Mouse (Mus musculus) adrenal gland, postnatal 36 days (tissue): ENCODE data around the gene Meioc. TPM values are rescaled to one million over a fixed set of nuclear protein-coding genes. Genes with fewer than 3 reads are reported as not detected.

Experiments used
- DNase-seq, 2 experiments: peaks; one replicate each; pipeline ENCODE4 v3.0.0; 2021; ENCODE audit warnings: mixed read lengths in 1 of 2
- long read RNA-seq, 2 experiments: library from polyadenylated mRNA; stranded (forward); transcript quantifications; one replicate each; pipeline ENCODE4 v2.0.0; 2021; ENCODE audit warnings: borderline sequencing depth in 2 of 2
- total RNA-seq, 2 experiments: library from RNA; stranded (reverse); gene quantifications; 2 replicates each; pipeline ENCODE4 v1.2.3; 2021

The Meioc gene
- not detected for total RNA-seq
- long read RNA-seq, experiment 1: 0 reads
- long read RNA-seq, experiment 2: 0 reads

- no peak for DNase-seq
Observed at GRCm38 (mm10) chr11:102663416-102663815, at the start of gene Meioc. Gene Meioc (plus strand): TSS chr11:102663716.

GRCm38 (mm10) chr11:102619449-102619848 lies 44.1 kb upstream of the Meioc start:
- no peak for DNase-seq

- peak in 1 of 2 experiments; percentile 3 for DNase-seq
Observed at GRCm38 (mm10) chr11:102623876-102624789, 39.4 kb upstream of the Meioc start.

GRCm38 (mm10) chr11:102624888-102625407 lies 38.6 kb upstream of the Meioc start:
- DNase-seq: no peak

- no peak for DNase-seq
Observed at GRCm38 (mm10) chr11:102627171-102627931, 36.2 kb upstream of the Meioc start.

- no peak for DNase-seq
Observed at GRCm38 (mm10) chr11:102628529-102628928, 35.0 kb upstream of the Meioc start.

- DNase-seq: no peak
Observed at GRCm38 (mm10) chr11:102629375-102629774, 34.1 kb upstream of the Meioc start.

GRCm38 (mm10) chr11:102630731-102631130 lies 32.8 kb upstream of the Meioc start:
- DNase-seq: no peak

- DNase-seq: no peak
Observed at GRCm38 (mm10) chr11:102631203-102631602, 32.3 kb upstream of the Meioc start.

GRCm38 (mm10) chr11:102632725-102633124 lies 30.8 kb upstream of the Meioc start:
- no peak for DNase-seq

GRCm38 (mm10) chr11:102633379-102633778 lies 30.1 kb upstream of the Meioc start:
- peak in 1 of 2 experiments; percentile 16 for DNase-seq

GRCm38 (mm10) chr11:102636887-102637286 lies 26.6 kb upstream of the Meioc start:
- DNase-seq: no peak

GRCm38 (mm10) chr11:102643891-102644382 lies 19.6 kb upstream of the Meioc start:
- peak; percentile 63 to 68 for DNase-seq

GRCm38 (mm10) chr11:102646226-102646625 lies 17.3 kb upstream of the Meioc start:
- no peak for DNase-seq

- DNase-seq: no peak
Observed at GRCm38 (mm10) chr11:102647885-102648284, 15.6 kb upstream of the Meioc start.

GRCm38 (mm10) chr11:102651381-102651780 lies 12.1 kb upstream of the Meioc start:
- peak; percentile 71 to 77 for DNase-seq

GRCm38 (mm10) chr11:102652844-102653243 lies 10.7 kb upstream of the Meioc start:
- DNase-seq: no peak

GRCm38 (mm10) chr11:102655888-102656287 lies 7.6 kb upstream of the Meioc start:
- no peak for DNase-seq

- no peak for DNase-seq
Observed at GRCm38 (mm10) chr11:102656326-102656926, 7.1 kb upstream of the Meioc start.

GRCm38 (mm10) chr11:102656931-102657330 lies 6.6 kb upstream of the Meioc start:
- DNase-seq: no peak

GRCm38 (mm10) chr11:102665151-102665550 lies 1.6 kb downstream of the Meioc start:
- DNase-seq: no peak
